Mouse (Mus musculus) lung, postnatal 0 days (tissue): ENCODE measurements around the gene Aph1c. TPM values are rescaled to one million over a fixed set of nuclear protein-coding genes. Genes with fewer than 3 reads are reported as not detected.

ENCODE experiments used
- ATAC-seq: fragments of 200-750 bp; cut with Nextera tagmentation; 2 replicates; pipeline ENCODE4 v1.8.0; 2017; ENCODE audit warnings: moderate library complexity
- DNase-seq: peaks from one replicate; pipeline ENCODE4 v3.0.0-alpha.2; 2016; ENCODE audit warnings: low spot score
- H3K27ac ChIP-seq: fragments of 300-500 bp; sonication (generic); 2 replicates; pipeline ENCODE4 v1.5.1; 2014; ENCODE audit warnings: antibody characterized with exemption, mild to moderate bottlenecking, low read length, mixed read lengths
- H3K27me3 ChIP-seq: fragments of 300-500 bp; sonication (generic); replicated peaks from 2 replicates; pipeline ENCODE4 v1.6.1; 2014; ENCODE audit warnings: low read length, mixed read lengths; ENCODE audit not compliant: insufficient read depth
- H3K36me3 ChIP-seq: fragments of 300-500 bp; sonication (generic); 2 replicates; pipeline ENCODE4 v1.6.1; 2014; ENCODE audit warnings: low read length, mixed read lengths; ENCODE audit not compliant: insufficient read depth
- H3K4me1 ChIP-seq: fragments of 300-500 bp; sonication (generic); 2 replicates; pipeline ENCODE4 v1.6.1; 2014; ENCODE audit warnings: antibody characterized with exemption, low read depth, low read length, mixed read lengths; ENCODE audit not compliant: insufficient read depth
- H3K4me2 ChIP-seq: fragments of 300-500 bp; sonication (generic); replicated peaks from 2 replicates; pipeline ENCODE4 v1.6.1; 2014; ENCODE audit warnings: low read depth, mild to moderate bottlenecking, low read length, moderate library complexity, mixed read lengths
- H3K4me3 ChIP-seq: fragments of 300-500 bp; sonication (generic); 2 replicates; pipeline ENCODE4 v1.5.1; 2014; ENCODE audit warnings: low read depth, low read length
- H3K9ac ChIP-seq: fragments of 300-500 bp; sonication (generic); replicated peaks from 2 replicates; pipeline ENCODE4 v1.6.1; 2014; ENCODE audit warnings: low read depth, mild to moderate bottlenecking
- H3K9me3 ChIP-seq: fragments of 300-500 bp; sonication (generic); 2 replicates; pipeline ENCODE4 v1.6.1; 2016; ENCODE audit warnings: low read length, mixed read lengths
- CTCF ChIP-seq: IDR thresholded peaks from 2 replicates; pipeline ENCODE4 v1.5.1; 2016; ENCODE audit warnings: antibody characterized with exemption, mild to moderate bottlenecking
- EP300 ChIP-seq: IDR thresholded peaks from 2 replicates; pipeline ENCODE4 v1.6.1; 2016; ENCODE audit warnings: antibody characterized with exemption, mild to moderate bottlenecking, control low read depth
- WGBS: fragments of 180-500 bp; shearing (Covaris S2); extraction: QIAGEN DNeasy Blood & Tissue Kit; methylation state at CpG from one replicate; pipeline ENCODE4 v1.1.7; 2014; 5-methylcytosine and 5-hydroxymethylcytosine counted together
- polyA plus RNA-seq: library from polyadenylated mRNA; unstranded; fragments of >200 nt; fragmentation: Nextera tagmentation; extraction: Ambion mirVana; gene quantifications from 2 replicates; pipeline ENCODE4 v1.2.1, GENCODE M21; 2015

Gene Aph1c
- polyA plus RNA-seq, 1 experiment from 2014 or later: 10.5 TPM

DNA sequence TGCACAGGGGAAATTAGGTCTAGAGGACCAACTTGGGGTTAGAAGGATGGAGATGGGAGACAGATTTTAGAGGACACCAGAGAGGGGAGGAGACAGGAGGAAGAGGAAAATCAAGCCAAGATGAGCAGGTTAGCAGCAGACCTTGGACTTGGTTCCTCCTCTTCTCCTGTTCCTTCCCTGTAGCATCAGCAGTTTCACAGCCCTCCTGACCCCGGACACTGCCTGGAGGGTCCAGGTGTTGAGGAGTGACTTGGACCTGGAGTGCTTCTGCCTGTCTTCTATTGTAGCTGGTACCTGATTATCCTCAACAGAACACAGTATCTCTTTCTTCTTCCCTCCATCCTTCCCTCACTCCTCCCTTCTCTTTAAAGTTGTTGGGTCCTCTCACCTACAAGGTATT, 65.8 kb downstream of the Aph1c start:
- no peak overlapping the region for H3K9ac ChIP-seq
- H3K4me1 ChIP-seq: no peaks in the 10 kb centered on the region
- TF ChIP-seq EP300 (no peak), CTCF (no peak)
- no peak overlapping the region for H3K27ac ChIP-seq
- no peaks in the 10 kb centered on the region for H3K9me3 ChIP-seq
- no peak overlapping the region for H3K4me3 ChIP-seq
- no peak for DNase-seq
- H3K27me3 ChIP-seq: no peaks in the 10 kb centered on the region
- no peak for ATAC-seq
- H3K36me3 ChIP-seq: no peaks in the 10 kb centered on the region
- no peak overlapping the region for H3K4me2 ChIP-seq
- WGBS: 92% methylated on average over 1 of the region's 1 CpGs

Other genes starting within 250 kb of the Aph1c start
- 45.9 and 51.8 TPM in 2 replicates for gene Usp3, start 241.6 kb downstream of the Aph1c start, polyA plus RNA-seq
- gene Car12, start 121.0 kb downstream of the Aph1c start, polyA plus RNA-seq: 0.24 and 0.35 TPM in 2 replicates
- gene Aph1b, start 39.2 kb downstream of the Aph1c start, polyA plus RNA-seq: 4.4 and 6.3 TPM in 2 replicates
- gene Gm10647, start 37.7 kb downstream of the Aph1c start, polyA plus RNA-seq: 0.27 and 0.51 TPM in 2 replicates
- gene Rab8b, start 85.0 kb upstream of the Aph1c start, polyA plus RNA-seq: 15.6 and 20.4 TPM in 2 replicates
- 572 and 579 TPM in 2 replicates for gene Rps27l, start 111.4 kb upstream of the Aph1c start, polyA plus RNA-seq
- gene Lactb, start 140.8 kb upstream of the Aph1c start, polyA plus RNA-seq: 13.8 and 15.4 TPM in 2 replicates
- 695 and 781 TPM in 2 replicates for gene Tpm1, start 214.7 kb upstream of the Aph1c start, polyA plus RNA-seq